Mouse (Mus musculus) stomach, postnatal 0 days (tissue): ENCODE measurements around the gene Dnase1l2.

Experiments used
- CTCF ChIP-seq: IDR thresholded peaks from 2 replicates; pipeline ENCODE4 v1.5.1; 2016; ENCODE audit warnings: antibody characterized with exemption, low read depth, mild to moderate bottlenecking, moderate library complexity
- EP300 ChIP-seq: optimal IDR thresholded peaks from 2 replicates; pipeline ENCODE3; 2016; ENCODE audit warnings: antibody characterized with exemption

DNA sequence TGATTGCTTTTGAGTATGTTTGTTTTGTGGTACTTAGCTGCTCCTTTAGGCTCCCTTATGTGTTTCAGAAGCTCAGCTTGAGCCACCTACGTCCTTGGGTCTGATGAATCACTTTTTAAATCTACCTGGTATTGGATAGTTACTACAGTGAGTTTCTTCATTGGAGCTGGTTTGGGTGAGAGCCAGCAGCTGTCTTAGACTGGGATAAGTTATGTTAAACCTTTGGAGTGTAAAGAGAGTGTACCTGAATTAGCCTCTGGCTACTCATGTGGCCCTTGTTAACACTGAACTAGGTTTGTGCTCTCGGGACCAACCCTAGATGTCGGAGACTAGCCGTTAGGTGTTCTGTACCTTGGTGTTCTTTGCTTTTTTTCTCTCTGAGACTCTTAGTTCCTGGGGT is 19.8 kb downstream of the Dnase1l2 start:
- no peak for TF ChIP-seq CTCF
- no peak for TF ChIP-seq EP300
